Mouse (Mus musculus) olfactory bulb, adult 2 months (tissue): ENCODE measurements around the gene Dlg2.

Experiments
- CTCF ChIP-seq: fragments of 200-500 bp; IDR thresholded peaks from 2 replicates; pipeline ENCODE4 v1.5.1; 2012; ENCODE audit warnings: low read depth, mild to moderate bottlenecking, low read length, moderate library complexity; ENCODE audit not compliant: insufficient read depth
- POLR2A ChIP-seq: fragments of 200-500 bp; IDR thresholded peaks from 2 replicates; pipeline ENCODE4 v1.6.1; 2012; ENCODE audit warnings: mild to moderate bottlenecking, low read depth, low read length, moderate library complexity; ENCODE audit not compliant: insufficient read depth

DNA sequence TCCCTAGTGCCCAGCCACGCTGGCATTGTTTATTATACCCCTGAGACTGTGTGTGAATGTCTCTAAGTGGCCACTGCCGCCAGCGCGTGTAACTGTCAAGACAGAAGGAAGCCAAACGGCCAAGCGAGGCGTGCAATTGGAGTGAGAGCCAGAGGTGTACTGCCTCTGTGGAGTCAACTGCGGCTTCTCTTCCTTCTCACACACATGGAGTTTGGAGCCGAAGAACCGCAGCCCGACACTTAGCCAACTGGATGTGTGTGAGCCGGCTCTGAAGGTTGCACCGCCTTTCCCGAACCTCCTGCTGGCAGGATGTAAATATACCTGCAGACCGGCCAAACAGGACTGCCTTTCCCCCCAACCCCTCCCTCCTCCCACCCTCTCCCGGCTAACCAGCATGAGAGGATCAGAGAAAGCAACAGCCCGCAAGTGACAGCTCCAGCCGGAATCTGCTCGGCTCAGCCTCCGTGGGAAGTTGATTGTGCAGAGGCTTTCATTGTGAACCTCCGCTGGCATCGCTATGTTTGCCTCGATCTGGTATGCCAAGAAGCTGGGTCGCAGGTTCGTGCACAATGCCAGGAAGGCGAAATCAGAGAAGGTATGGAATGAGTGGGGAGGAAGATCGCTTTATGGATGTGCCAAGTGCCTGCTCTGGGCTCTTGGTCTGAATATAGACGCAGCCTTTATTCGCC is 1066.3 kb downstream of the Dlg2 start:
- TF ChIP-seq CTCF, result no peak
- no peak for TF ChIP-seq POLR2A
